Mouse (Mus musculus): ENCODE data around the gene Yod1. TPM values are rescaled to one million over a fixed set of nuclear protein-coding genes. Genes with fewer than 3 reads are reported as not detected.

Gene Yod1
- polyA plus RNA-seq, 1 experiment from 2014 or later: 13.4 TPM

DNA sequence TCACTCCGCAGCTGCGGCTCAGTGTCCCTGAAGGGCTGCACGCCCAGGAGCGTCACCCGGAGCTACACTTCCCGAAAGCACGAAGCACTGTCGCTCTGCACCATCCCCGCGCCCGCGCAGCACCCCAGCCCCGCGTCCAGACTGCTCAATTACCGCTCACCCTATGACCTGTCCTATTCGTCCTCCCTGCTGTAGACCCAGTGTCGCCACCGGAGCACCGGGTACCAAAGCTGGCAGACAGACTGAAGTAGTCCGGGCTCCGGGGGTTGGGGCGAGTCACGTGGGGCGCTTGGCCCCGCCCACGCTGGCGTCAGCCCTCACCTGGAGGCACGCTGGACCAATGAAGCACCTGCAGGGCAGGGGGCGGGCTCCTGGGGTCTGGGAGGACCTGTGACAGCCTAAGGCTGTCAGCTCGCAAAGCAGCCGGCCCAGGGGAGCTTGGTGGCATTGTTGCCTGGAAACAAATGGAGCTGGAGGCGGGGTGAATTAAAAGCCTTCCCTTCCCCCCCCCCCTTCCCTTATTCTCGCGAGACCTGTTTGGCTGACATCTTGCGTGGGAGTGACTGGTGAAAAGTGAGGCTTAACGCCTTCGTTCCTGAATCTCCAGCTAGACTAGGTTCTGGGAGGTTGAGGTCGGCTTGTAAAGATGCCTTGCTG is 1.4 kb upstream of the Yod1 start, which contains the start of gene Gm29427:
Gene Gm29427, minus strand, starts transcription at position 239 of the 657 bp plus-strand sequence.
- peaks cover 14% of the 10 kb centered on the region for H3K4me1 ChIP-seq
- under 1% methylated on average over 38 of the region's 38 CpGs for WGBS
- H3K27ac ChIP-seq: peak within 1 kb of the TSS; percentile 70; the same call in 1 of the 2 replicates
- ATAC-seq (ENCODE audit: insufficient number of reproducible peaks, insufficient read depth, low FRiP score, low TSS enrichment): peak; percentile 90
- H3K36me3 ChIP-seq: peaks cover 5% of the 10 kb centered on the region
- H3K27me3 ChIP-seq: no peaks in the 10 kb centered on the region
- peak within 1 kb of the TSS; percentile 87 for H3K4me3 ChIP-seq
- H3K9ac ChIP-seq: peak within 1 kb of the TSS; percentile 88
- no peaks in the 10 kb centered on the region for H3K9me3 ChIP-seq
- peak within 1 kb of the TSS; percentile 77 for H3K4me2 ChIP-seq (replicated peaks)

DNA sequence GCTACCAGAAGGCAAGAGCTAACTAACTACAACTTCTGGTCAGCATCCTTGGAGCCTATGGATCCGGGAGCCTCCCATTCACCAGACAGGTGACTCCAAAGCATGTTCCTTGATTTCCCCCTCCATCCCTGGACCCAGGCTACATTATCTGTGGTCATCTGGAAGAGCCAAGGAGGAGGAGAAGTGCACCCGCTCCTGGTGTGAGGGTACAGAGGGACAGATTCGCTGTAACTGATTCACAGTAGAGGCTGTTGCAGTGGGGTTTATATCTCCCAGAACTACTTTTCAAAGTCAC is 962 bp upstream of the Yod1 start:
- peak overlapping the region; percentile 87 for H3K4me3 ChIP-seq
- H3K27me3 ChIP-seq: no peaks in the 10 kb centered on the region
- H3K9ac ChIP-seq: peak overlapping the region; percentile 88
- H3K27ac ChIP-seq: 0 out of 2 replicates have a peak overlapping the region, but pooled peaks have one; percentile 70
- peaks cover 5% of the 10 kb centered on the region for H3K36me3 ChIP-seq
- peak overlapping the region; percentile 77 for H3K4me2 ChIP-seq (replicated peaks)
- H3K4me1 ChIP-seq: peaks cover 14% of the 10 kb centered on the region
- H3K9me3 ChIP-seq: no peaks in the 10 kb centered on the region
- WGBS: 1% methylated on average over 3 of the region's 3 CpGs
- ATAC-seq (ENCODE audit: insufficient number of reproducible peaks, insufficient read depth, low FRiP score, low TSS enrichment): peak; percentile 18; the same call in 1 of the 2 replicates

- Histone ChIP-seq H3K27ac (peak overlapping the region; percentile 70), H3K36me3 (peaks cover 5% of the 10 kb centered on the region), H3K27me3 (no peaks in the 10 kb centered on the region), H3K4me1 (peaks cover 14% of the 10 kb centered on the region), H3K9me3 (no peaks in the 10 kb centered on the region), H3K4me2 (replicated peaks) (peak overlapping the region; percentile 77), H3K4me3 (peak overlapping the region; percentile 87), H3K9ac (peak overlapping the region; percentile 88)
- peak; percentile 4; the same call in 1 of the 2 replicates for ATAC-seq (ENCODE audit: insufficient number of reproducible peaks, insufficient read depth, low FRiP score, low TSS enrichment)
- under 1% methylated on average over 42 of the region's 42 CpGs for WGBS
Observed at GRCm38 (mm10) chr1:130716513-130717290, 425 bp upstream of the Yod1 start.

DNA sequence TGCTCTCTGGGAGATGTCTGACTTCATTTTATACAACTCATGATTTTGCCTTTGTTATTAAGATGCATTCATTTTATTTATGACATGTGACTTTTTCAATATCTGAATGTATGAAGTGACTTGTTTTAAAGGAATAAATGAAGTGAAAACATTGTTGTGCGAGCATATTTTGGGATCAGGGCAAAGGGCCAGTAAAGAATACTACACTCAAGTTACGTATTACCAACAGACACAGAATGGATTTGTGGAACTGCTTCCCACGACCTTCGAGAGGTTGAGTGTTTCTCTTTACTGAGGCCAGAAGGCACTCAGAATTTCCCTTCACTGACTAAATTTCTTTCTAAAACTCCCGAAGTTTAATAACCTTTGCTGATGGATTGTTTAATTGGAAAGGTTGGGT is 7.1 kb downstream of the Yod1 start:
- no peak overlapping the region for H3K9ac ChIP-seq
- H3K9me3 ChIP-seq: no peaks in the 10 kb centered on the region
- no peak overlapping the region for H3K4me2 ChIP-seq (replicated peaks)
- no peak overlapping the region for H3K4me3 ChIP-seq
- no peak overlapping the region for H3K27ac ChIP-seq
- WGBS: 91% methylated on average over 5 of the region's 5 CpGs
- no peak for ATAC-seq (ENCODE audit: insufficient number of reproducible peaks, insufficient read depth, low FRiP score, low TSS enrichment)
- H3K36me3 ChIP-seq: peaks cover 3% of the 10 kb centered on the region
- H3K27me3 ChIP-seq: no peaks in the 10 kb centered on the region
- H3K4me1 ChIP-seq: 0 out of 2 replicates have a peak, but pooled peaks cover 2% of the 10 kb centered on the region

- no peaks in the 10 kb centered on the region for H3K36me3 ChIP-seq
- no peak overlapping the region for H3K4me2 ChIP-seq (replicated peaks)
- no peak overlapping the region for H3K27ac ChIP-seq
- no peaks in the 10 kb centered on the region for H3K27me3 ChIP-seq
- H3K9me3 ChIP-seq: no peaks in the 10 kb centered on the region
- H3K9ac ChIP-seq: no peak overlapping the region
- 92% methylated on average over 2 of the region's 2 CpGs for WGBS
- H3K4me3 ChIP-seq: no peak overlapping the region
- no peak for ATAC-seq (ENCODE audit: insufficient number of reproducible peaks, insufficient read depth, low FRiP score, low TSS enrichment)
- H3K4me1 ChIP-seq: peaks cover under 1% of the 10 kb centered on the region; the same call in 1 of the 2 replicates
Observed at GRCm38 (mm10) chr1:130726396-130726795, 9.3 kb downstream of the Yod1 start.

DNA sequence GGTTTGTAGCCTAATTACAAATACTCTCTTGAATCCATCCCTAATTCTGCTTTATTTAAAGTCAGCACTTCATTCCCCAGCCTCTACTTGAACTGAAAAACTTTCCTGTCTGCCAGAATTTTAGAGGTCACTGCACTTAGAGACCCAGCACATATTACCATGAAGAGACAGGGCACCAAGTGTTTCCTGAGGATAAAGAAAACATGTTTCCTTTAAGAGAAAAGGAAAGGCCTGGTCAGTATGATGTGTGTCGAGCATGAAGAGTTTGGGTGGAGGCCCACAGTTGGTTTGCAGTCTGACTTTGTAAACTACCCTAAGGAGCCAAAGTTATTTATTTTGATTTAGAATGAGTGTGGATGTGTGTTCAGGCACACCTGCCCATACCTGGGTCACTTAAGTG is 10.9 kb downstream of the Yod1 start:
- ATAC-seq (ENCODE audit: insufficient number of reproducible peaks, insufficient read depth, low FRiP score, low TSS enrichment): no peak
- H3K36me3 ChIP-seq: no peaks in the 10 kb centered on the region
- no peak overlapping the region for H3K9ac ChIP-seq
- no peak overlapping the region for H3K27ac ChIP-seq
- H3K4me2 ChIP-seq (replicated peaks): no peak overlapping the region
- H3K27me3 ChIP-seq: no peaks in the 10 kb centered on the region
- WGBS: 64% methylated on average over 1 of the region's 1 CpGs
- H3K4me1 ChIP-seq: peaks cover 6% of the 10 kb centered on the region; the same call in 1 of the 2 replicates
- H3K9me3 ChIP-seq: no peaks in the 10 kb centered on the region
- no peak overlapping the region for H3K4me3 ChIP-seq

- Histone ChIP-seq H3K4me1 (peaks cover 6% of the 10 kb centered on the region; the same call in 1 of the 2 replicates), H3K27me3 (no peaks in the 10 kb centered on the region), H3K4me2 (replicated peaks) (no peak overlapping the region), H3K9me3 (no peaks in the 10 kb centered on the region), H3K36me3 (no peaks in the 10 kb centered on the region), H3K27ac (no peak overlapping the region), H3K4me3 (no peak overlapping the region), H3K9ac (no peak overlapping the region)
- ATAC-seq (ENCODE audit: insufficient number of reproducible peaks, insufficient read depth, low FRiP score, low TSS enrichment): no peak
- 90% methylated on average over 3 of the region's 3 CpGs for WGBS
Observed at GRCm38 (mm10) chr1:130728708-130729107, 11.6 kb downstream of the Yod1 start.

GRCm38 (mm10) chr1:130729153-130729552 is 12.0 kb downstream of the Yod1 start, which contains the start of gene Pfkfb2:
Gene Pfkfb2, minus strand, starts transcription at chr1:130729253.
- no peak for ATAC-seq (ENCODE audit: insufficient number of reproducible peaks, insufficient read depth, low FRiP score, low TSS enrichment)
- Histone ChIP-seq H3K4me1 (peaks cover 6% of the 10 kb centered on the region; the same call in 1 of the 2 replicates), H3K4me3 (no peak within 1 kb of the TSS), H3K9ac (no peak within 1 kb of the TSS), H3K4me2 (replicated peaks) (no peak within 1 kb of the TSS), H3K27ac (no peak within 1 kb of the TSS), H3K36me3 (no peaks in the 10 kb centered on the region), H3K27me3 (no peaks in the 10 kb centered on the region), H3K9me3 (no peaks in the 10 kb centered on the region)
- WGBS: 76% methylated on average over 2 of the region's 2 CpGs

GRCm38 (mm10) chr1:130731741-130732337 is 14.7 kb downstream of the Yod1 start, which contains the start of gene AA986860:
Gene AA986860, plus strand, starts transcription at chr1:130731976.
- Histone ChIP-seq H3K27me3 (no peaks in the 10 kb centered on the region), H3K4me2 (replicated peaks) (peak within 1 kb of the TSS; percentile 41), H3K4me3 (no peak within 1 kb of the TSS), H3K36me3 (no peaks in the 10 kb centered on the region), H3K9me3 (no peaks in the 10 kb centered on the region), H3K4me1 (peaks cover 6% of the 10 kb centered on the region; the same call in 1 of the 2 replicates), H3K9ac (no peak within 1 kb of the TSS), H3K27ac (no peak within 1 kb of the TSS)
- 0 out of 2 replicates have a peak, but pooled peaks have one; percentile 35 for ATAC-seq (ENCODE audit: insufficient number of reproducible peaks, insufficient read depth, low FRiP score, low TSS enrichment)
- 7% methylated on average over 10 of the region's 10 CpGs for WGBS

DNA sequence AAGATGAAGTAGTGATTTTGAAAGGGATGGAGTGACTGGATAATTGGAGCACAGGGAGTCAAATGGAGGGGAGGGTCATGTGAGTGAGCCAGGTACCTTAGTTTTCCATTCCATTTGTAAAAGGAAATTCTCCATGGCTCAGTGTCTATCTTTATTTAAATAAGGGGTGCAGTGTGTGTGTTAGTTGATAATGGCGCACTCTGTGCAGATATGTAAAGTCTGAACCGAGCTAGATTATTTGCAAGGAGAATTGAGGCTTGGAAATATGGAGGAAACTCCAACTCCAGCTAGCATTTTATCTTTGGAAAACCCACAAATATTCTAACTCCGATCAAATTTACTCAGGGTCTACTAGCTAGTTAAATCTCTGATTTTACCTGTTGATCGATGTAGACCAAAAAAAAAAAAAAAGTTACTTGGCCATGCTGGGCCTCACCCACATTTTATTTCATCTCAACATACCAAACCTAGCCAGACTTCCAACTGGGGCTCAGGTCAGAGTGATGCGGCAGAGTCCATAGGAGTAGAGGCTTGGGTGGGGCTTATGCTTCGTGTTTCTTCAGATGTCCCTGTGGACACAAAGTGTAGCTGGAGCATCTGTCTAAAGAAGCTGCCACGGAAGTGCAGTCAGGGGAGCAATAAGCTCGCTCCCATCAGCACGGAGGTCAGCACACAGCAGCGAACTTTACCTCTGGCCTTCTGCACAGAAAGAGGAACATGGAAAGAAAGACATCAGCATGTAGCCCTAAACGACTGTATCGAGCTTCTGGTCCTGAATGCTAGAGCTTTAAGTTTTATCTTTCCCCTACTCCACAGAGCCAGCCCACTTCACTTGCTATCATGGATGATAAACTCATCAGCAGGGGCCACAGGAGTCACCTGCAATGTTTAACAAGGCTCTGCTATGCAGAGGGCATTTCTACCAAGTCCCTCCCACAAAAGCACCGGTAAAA is 15.9 kb downstream of the Yod1 start:
- peaks cover 6% of the 10 kb centered on the region; the same call in 1 of the 2 replicates for H3K4me1 ChIP-seq
- WGBS: 86% methylated on average over 13 of the region's 13 CpGs
- no peak for ATAC-seq (ENCODE audit: insufficient number of reproducible peaks, insufficient read depth, low FRiP score, low TSS enrichment)
- H3K9ac ChIP-seq: no peak overlapping the region
- no peak overlapping the region for H3K27ac ChIP-seq
- no peak overlapping the region for H3K4me3 ChIP-seq
- no peaks in the 10 kb centered on the region for H3K27me3 ChIP-seq
- no peak overlapping the region for H3K4me2 ChIP-seq (replicated peaks)
- H3K36me3 ChIP-seq: no peaks in the 10 kb centered on the region
- H3K9me3 ChIP-seq: no peaks in the 10 kb centered on the region

DNA sequence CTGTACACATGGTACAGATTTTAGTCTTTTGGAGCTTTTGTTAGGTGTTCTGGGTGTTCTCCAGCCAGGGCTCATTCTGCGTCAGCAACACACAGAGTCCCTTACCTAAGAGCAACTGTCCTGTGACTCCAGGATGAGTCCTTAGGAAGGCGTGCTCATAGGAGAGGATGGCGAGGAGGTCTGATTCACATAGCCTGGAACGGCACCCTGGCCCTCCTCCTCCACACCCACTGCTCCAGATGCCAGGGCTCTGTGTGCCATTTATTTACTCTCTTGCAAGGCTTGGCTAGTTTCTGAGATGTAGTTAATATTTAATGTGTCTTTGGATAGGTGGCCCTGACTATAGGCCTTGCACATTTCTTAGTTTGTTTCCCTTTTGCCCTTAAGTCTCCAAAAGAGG is 16.5 kb downstream of the Yod1 start:
- H3K36me3 ChIP-seq: no peaks in the 10 kb centered on the region
- no peaks in the 10 kb centered on the region for H3K27me3 ChIP-seq
- no peak overlapping the region for H3K9ac ChIP-seq
- 88% methylated on average over 4 of the region's 4 CpGs for WGBS
- ATAC-seq (ENCODE audit: insufficient number of reproducible peaks, insufficient read depth, low FRiP score, low TSS enrichment): no peak
- peaks cover 6% of the 10 kb centered on the region; the same call in 1 of the 2 replicates for H3K4me1 ChIP-seq
- H3K9me3 ChIP-seq: no peaks in the 10 kb centered on the region
- H3K4me2 ChIP-seq (replicated peaks): no peak overlapping the region
- no peak overlapping the region for H3K27ac ChIP-seq
- H3K4me3 ChIP-seq: no peak overlapping the region

All from embryonic facial prominence, embryonic 12.5 days (tissue).